Mouse (Mus musculus): ENCODE results near the gene E130308A19Rik. TPM values are rescaled to one million over a fixed set of nuclear protein-coding genes. Genes with fewer than 3 reads are reported as not detected.

E130308A19Rik gene
- total RNA-seq (2021), result 10 to 100 TPM; 11.6 to 13.1 TPM
- long read RNA-seq, experiment 1, full-length matches to known transcripts, result 4 of 9 reads
- long read RNA-seq, experiment 1, partial matches to known transcripts, result 2 of 9 reads
- long read RNA-seq, experiment 1, other reads (novel, unspliced or antisense), result 3 of 9 reads
- long read RNA-seq, experiment 2, full-length matches to known transcripts, result 1 of 3 reads
- long read RNA-seq, experiment 2, partial matches to known transcripts, result 2 of 3 reads
- long read RNA-seq, experiment 2, other reads (novel, unspliced or antisense), result 0 of 3 reads

- peak; percentile 38 to 73 for DNase-seq (ENCODE audit: low spot score in 2 of 2)
These were observed at the start of gene E130308A19Rik for GRCm38 (mm10) chr4:59625998-59626910. E130308A19Rik (plus strand) TSS chr4:59626211.

GRCm38 (mm10) chr4:59580495-59581281 is 45.3 kb upstream of the E130308A19Rik start:
- peak in 1 of 2 experiments; percentile 10 for DNase-seq (ENCODE audit: low spot score in 2 of 2)

- DNase-seq (ENCODE audit: low spot score in 2 of 2), result peak; percentile 97 to 99
These were observed 44.5 kb upstream of the E130308A19Rik start, which contains the start of gene Hsdl2 for GRCm38 (mm10) chr4:59581314-59582185. Hsdl2 (plus strand) TSS chr4:59581563.

GRCm38 (mm10) chr4:59582186-59582585 is 43.8 kb upstream of the E130308A19Rik start:
- no peak for DNase-seq (ENCODE audit: low spot score in 2 of 2)

GRCm38 (mm10) chr4:59585097-59585496 is 40.9 kb upstream of the E130308A19Rik start:
- DNase-seq (ENCODE audit: low spot score in 2 of 2), result no peak

- no peak for DNase-seq (ENCODE audit: low spot score in 2 of 2)
These were observed 38.7 kb upstream of the E130308A19Rik start for GRCm38 (mm10) chr4:59587215-59587871.

- DNase-seq (ENCODE audit: low spot score in 2 of 2), result no peak
These were observed 38.2 kb upstream of the E130308A19Rik start for GRCm38 (mm10) chr4:59587872-59588226.

- no peak for DNase-seq (ENCODE audit: low spot score in 2 of 2)
These were observed 31.4 kb upstream of the E130308A19Rik start for GRCm38 (mm10) chr4:59594614-59595013.

- DNase-seq (ENCODE audit: low spot score in 2 of 2), result no peak
These were observed 29.5 kb upstream of the E130308A19Rik start for GRCm38 (mm10) chr4:59596556-59596955.

GRCm38 (mm10) chr4:59602704-59603103 is 23.3 kb upstream of the E130308A19Rik start:
- no peak for DNase-seq (ENCODE audit: low spot score in 2 of 2)

GRCm38 (mm10) chr4:59604892-59605291 is 21.1 kb upstream of the E130308A19Rik start:
- no peak for DNase-seq (ENCODE audit: low spot score in 2 of 2)

GRCm38 (mm10) chr4:59605501-59605900 is 20.5 kb upstream of the E130308A19Rik start:
- DNase-seq (ENCODE audit: low spot score in 2 of 2), result no peak

GRCm38 (mm10) chr4:59610411-59610810 is 15.6 kb upstream of the E130308A19Rik start:
- DNase-seq (ENCODE audit: low spot score in 2 of 2), result no peak

- no peak for DNase-seq (ENCODE audit: low spot score in 2 of 2)
These were observed 11.0 kb upstream of the E130308A19Rik start for GRCm38 (mm10) chr4:59614986-59615385.

- no peak for DNase-seq (ENCODE audit: low spot score in 2 of 2)
These were observed 6.3 kb upstream of the E130308A19Rik start for GRCm38 (mm10) chr4:59619611-59620245.

- no peak for DNase-seq (ENCODE audit: low spot score in 2 of 2)
These were observed 374 bp upstream of the E130308A19Rik start for GRCm38 (mm10) chr4:59625676-59625997.

GRCm38 (mm10) chr4:59628255-59628654 is 2.2 kb downstream of the E130308A19Rik start:
- no peak for DNase-seq (ENCODE audit: low spot score in 2 of 2)

GRCm38 (mm10) chr4:59629076-59629874 is 3.3 kb downstream of the E130308A19Rik start:
- DNase-seq (ENCODE audit: low spot score in 2 of 2), result no peak

GRCm38 (mm10) chr4:59630122-59630521 is 4.1 kb downstream of the E130308A19Rik start:
- no peak for DNase-seq (ENCODE audit: low spot score in 2 of 2)
